Mouse (Mus musculus): ENCODE results near the gene Strip2. TPM values are rescaled to one million over a fixed set of nuclear protein-coding genes. Genes with fewer than 3 reads are reported as not detected.

Gene Strip2
- polyA plus RNA-seq (2015; fragmentation: Nextera tagmentation; extraction: Ambion mirVana): 1.4 and 2.5 TPM in 2 replicates

DNA sequence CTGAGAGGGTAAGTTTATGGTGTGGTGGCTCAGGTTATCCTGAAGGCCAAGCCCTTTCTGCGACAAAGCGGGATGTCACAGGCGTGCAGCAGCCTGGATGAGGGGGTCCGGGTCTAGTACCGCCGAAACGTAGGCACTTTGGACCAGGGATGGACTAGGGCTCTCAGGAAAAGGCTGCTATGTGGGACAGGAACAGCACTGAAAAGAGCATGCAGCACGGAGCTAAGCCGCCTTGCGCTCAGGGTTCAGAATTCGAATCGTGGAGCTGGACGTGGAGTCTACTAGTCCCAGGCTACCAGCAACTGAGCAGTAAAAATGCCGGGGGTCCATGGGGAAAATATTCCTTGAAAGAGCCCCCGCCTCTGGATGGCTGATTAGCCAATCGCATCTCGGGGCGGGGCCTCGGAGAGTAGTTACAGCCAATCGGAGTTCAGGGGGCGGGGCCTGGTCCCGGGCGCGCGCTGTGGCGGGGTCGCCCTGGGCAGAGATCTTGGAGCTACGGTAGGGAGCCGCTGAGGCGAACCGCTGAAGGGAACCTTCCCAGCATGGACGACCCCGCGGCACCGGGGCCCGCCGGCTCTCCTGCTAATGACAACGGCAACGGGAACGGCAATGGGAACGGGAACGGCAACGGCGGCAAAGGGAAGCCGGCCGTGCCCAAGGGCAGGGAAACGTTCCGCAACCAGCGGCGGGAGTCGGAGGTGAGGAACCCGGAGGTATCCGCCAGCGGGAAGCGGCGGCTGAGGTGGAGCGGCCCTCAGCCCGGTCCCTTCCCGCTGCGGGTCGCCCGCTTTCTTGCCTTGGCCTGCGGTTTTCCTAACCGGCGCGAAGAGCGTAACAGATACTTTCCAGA is at the start of gene Strip2:
Gene Strip2 (plus strand): TSS at position 483 of the 853 bp plus-strand sequence.
- WGBS: under 1% methylated on average over 67 of the region's 67 CpGs
- Histone ChIP-seq H3K27ac (no peak within 1 kb of the TSS), H3K36me3 (no peaks in the 10 kb centered on the region), H3K27me3 (peaks cover 16% of the 10 kb centered on the region), H3K4me2 (peak within 1 kb of the TSS; percentile 96), H3K9ac (peak within 1 kb of the TSS; percentile 55), H3K4me1 (peaks cover 5% of the 10 kb centered on the region), H3K9me3 (no peaks in the 10 kb centered on the region), H3K4me3 (peak within 1 kb of the TSS; percentile 73)
- peak; percentile 100 for ATAC-seq (ENCODE audit: borderline replicate concordance, extremely low read depth, low FRiP score, low TSS enrichment)

DNA sequence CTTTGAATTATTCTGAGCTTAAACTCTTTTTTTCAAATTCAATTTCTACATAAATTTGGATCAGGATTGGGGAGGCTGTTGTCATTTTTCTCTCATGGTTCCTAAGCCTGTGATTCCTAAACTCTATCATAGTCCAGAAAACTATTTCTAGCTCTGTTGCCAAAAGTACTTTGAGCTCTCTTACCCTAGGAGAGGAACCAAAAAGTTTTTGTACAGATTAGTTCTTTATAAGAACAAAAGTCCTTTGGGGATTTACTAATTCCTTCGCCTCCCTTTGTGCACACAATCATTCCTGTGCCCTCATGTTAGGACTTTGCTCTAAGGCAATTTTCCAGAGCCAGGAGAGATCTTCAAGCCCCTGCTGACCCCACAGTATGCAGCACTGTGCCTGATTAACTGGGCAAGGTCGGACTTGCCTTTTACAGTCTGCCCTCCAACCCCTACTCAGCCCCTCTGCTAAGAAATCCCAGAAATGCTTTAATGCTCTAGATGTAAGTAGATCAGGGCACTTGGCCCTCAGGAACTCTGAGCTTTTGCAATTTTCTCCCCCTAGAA is 48.4 kb upstream of the Strip2 start:
- 77% methylated on average over 2 of the region's 2 CpGs for WGBS
- H3K36me3 ChIP-seq: no peaks in the 10 kb centered on the region
- no peak overlapping the region for H3K4me3 ChIP-seq
- no peak overlapping the region for H3K4me2 ChIP-seq
- no peak overlapping the region for H3K9ac ChIP-seq
- no peak for ATAC-seq (ENCODE audit: borderline replicate concordance, extremely low read depth, low FRiP score, low TSS enrichment)
- no peak overlapping the region for H3K27ac ChIP-seq
- H3K4me1 ChIP-seq: no peaks in the 10 kb centered on the region
- H3K9me3 ChIP-seq: no peaks in the 10 kb centered on the region
- H3K27me3 ChIP-seq: no peaks in the 10 kb centered on the region

GRCm38 (mm10) chr6:29873654-29874053 is 43.2 kb upstream of the Strip2 start:
- Histone ChIP-seq H3K4me1 (no peaks in the 10 kb centered on the region), H3K27me3 (no peaks in the 10 kb centered on the region), H3K27ac (no peak overlapping the region), H3K9ac (no peak overlapping the region), H3K36me3 (no peaks in the 10 kb centered on the region), H3K4me3 (no peak overlapping the region), H3K9me3 (no peaks in the 10 kb centered on the region), H3K4me2 (no peak overlapping the region)
- 57% methylated on average over 2 of the region's 2 CpGs for WGBS
- no peak for ATAC-seq (ENCODE audit: borderline replicate concordance, extremely low read depth, low FRiP score, low TSS enrichment)

DNA sequence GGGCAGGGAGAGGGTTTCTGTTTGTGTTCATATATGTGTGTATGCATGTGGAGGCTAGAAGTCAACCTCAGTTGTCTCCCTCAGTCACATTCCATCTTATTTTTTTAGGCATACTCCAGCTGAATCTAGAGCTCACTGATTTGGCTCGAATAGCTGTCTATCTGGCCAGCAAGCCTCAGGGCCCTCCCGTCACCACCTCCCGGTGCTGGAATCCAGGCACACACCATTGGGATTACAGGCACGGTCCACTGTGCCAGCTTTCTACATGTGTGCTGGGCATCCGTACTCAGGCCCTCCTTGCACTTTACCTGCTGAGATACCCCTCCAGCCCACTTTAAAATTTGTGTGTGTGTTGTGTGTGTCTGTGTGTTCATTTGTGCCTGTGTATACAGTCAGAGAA is 41.2 kb upstream of the Strip2 start:
- no peak for ATAC-seq (ENCODE audit: borderline replicate concordance, extremely low read depth, low FRiP score, low TSS enrichment)
- 85% methylated on average over 5 of the region's 5 CpGs for WGBS
- Histone ChIP-seq H3K4me1 (no peaks in the 10 kb centered on the region), H3K27me3 (no peaks in the 10 kb centered on the region), H3K4me2 (no peak overlapping the region), H3K9ac (no peak overlapping the region), H3K36me3 (no peaks in the 10 kb centered on the region), H3K27ac (no peak overlapping the region), H3K9me3 (no peaks in the 10 kb centered on the region), H3K4me3 (no peak overlapping the region)

GRCm38 (mm10) chr6:29876782-29877181 is 40.0 kb upstream of the Strip2 start:
- Histone ChIP-seq H3K9ac (no peak overlapping the region), H3K36me3 (no peaks in the 10 kb centered on the region), H3K9me3 (no peaks in the 10 kb centered on the region), H3K4me2 (no peak overlapping the region), H3K4me1 (no peaks in the 10 kb centered on the region), H3K27me3 (no peaks in the 10 kb centered on the region), H3K4me3 (no peak overlapping the region), H3K27ac (no peak overlapping the region)
- ATAC-seq (ENCODE audit: borderline replicate concordance, extremely low read depth, low FRiP score, low TSS enrichment): no peak
- WGBS: 75% methylated on average over 4 of the region's 4 CpGs

GRCm38 (mm10) chr6:29879579-29879978 is 37.2 kb upstream of the Strip2 start:
- H3K27ac ChIP-seq: no peak overlapping the region
- H3K4me1 ChIP-seq: no peaks in the 10 kb centered on the region
- H3K36me3 ChIP-seq: no peaks in the 10 kb centered on the region

GRCm38 (mm10) chr6:29880796-29881195 is 36.0 kb upstream of the Strip2 start:
- no peak overlapping the region for H3K9ac ChIP-seq
- H3K27me3 ChIP-seq: no peaks in the 10 kb centered on the region
- H3K4me2 ChIP-seq: no peak overlapping the region
- H3K4me1 ChIP-seq: no peaks in the 10 kb centered on the region
- H3K36me3 ChIP-seq: no peaks in the 10 kb centered on the region
- H3K27ac ChIP-seq: no peak overlapping the region
- WGBS: 80% methylated on average over 3 of the region's 3 CpGs
- no peak for ATAC-seq (ENCODE audit: borderline replicate concordance, extremely low read depth, low FRiP score, low TSS enrichment)
- no peaks in the 10 kb centered on the region for H3K9me3 ChIP-seq
- no peak overlapping the region for H3K4me3 ChIP-seq

More at GRCm38 (mm10) chr6:29879579-29879978, 37.2 kb upstream of the Strip2 start:
- Histone ChIP-seq H3K4me3 (no peak overlapping the region), H3K27me3 (no peaks in the 10 kb centered on the region), H3K4me2 (no peak overlapping the region), H3K9me3 (no peaks in the 10 kb centered on the region), H3K9ac (no peak overlapping the region)
- no peak for ATAC-seq (ENCODE audit: borderline replicate concordance, extremely low read depth, low FRiP score, low TSS enrichment)

DNA sequence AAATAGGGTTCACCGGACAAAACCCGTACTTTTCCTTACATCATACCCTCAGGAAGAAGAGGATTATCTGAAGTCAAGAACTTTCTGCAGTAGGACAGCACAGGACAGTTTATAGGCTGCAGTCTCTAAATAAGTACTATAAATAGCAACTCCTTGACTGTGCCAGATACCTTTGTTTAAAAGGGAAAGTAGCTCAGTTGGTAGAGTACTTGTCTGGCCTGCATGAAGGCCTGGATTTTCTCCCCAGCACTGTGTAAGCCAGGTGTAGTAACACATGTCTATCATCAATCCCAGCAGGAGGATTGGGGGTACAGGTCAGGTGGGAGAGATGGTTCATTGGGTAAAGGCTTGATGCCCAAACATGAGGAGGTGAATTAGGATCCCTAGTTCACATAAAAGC is 34.9 kb upstream of the Strip2 start:
- Histone ChIP-seq H3K9ac (no peak overlapping the region), H3K9me3 (no peaks in the 10 kb centered on the region), H3K27ac (no peak overlapping the region), H3K4me2 (no peak overlapping the region), H3K27me3 (no peaks in the 10 kb centered on the region), H3K4me3 (no peak overlapping the region), H3K36me3 (0 out of 2 replicates have a peak, but pooled peaks cover 5% of the 10 kb centered on the region), H3K4me1 (no peaks in the 10 kb centered on the region)
- ATAC-seq (ENCODE audit: borderline replicate concordance, extremely low read depth, low FRiP score, low TSS enrichment): no peak
- WGBS: 77% methylated on average over 2 of the region's 2 CpGs

GRCm38 (mm10) chr6:29882870-29883269 is 33.9 kb upstream of the Strip2 start:
- no peaks in the 10 kb centered on the region for H3K9me3 ChIP-seq
- WGBS: 72% methylated on average over 6 of the region's 6 CpGs
- H3K27me3 ChIP-seq: no peaks in the 10 kb centered on the region
- H3K4me3 ChIP-seq: no peak overlapping the region
- H3K4me2 ChIP-seq: no peak overlapping the region
- ATAC-seq (ENCODE audit: borderline replicate concordance, extremely low read depth, low FRiP score, low TSS enrichment): no peak
- H3K36me3 ChIP-seq: 0 out of 2 replicates have a peak, but pooled peaks cover 5% of the 10 kb centered on the region
- no peak overlapping the region for H3K9ac ChIP-seq
- no peak overlapping the region for H3K27ac ChIP-seq
- no peaks in the 10 kb centered on the region for H3K4me1 ChIP-seq

GRCm38 (mm10) chr6:29891151-29891550 is 25.7 kb upstream of the Strip2 start:
- Histone ChIP-seq H3K9ac (no peak overlapping the region), H3K27ac (no peak overlapping the region)

DNA sequence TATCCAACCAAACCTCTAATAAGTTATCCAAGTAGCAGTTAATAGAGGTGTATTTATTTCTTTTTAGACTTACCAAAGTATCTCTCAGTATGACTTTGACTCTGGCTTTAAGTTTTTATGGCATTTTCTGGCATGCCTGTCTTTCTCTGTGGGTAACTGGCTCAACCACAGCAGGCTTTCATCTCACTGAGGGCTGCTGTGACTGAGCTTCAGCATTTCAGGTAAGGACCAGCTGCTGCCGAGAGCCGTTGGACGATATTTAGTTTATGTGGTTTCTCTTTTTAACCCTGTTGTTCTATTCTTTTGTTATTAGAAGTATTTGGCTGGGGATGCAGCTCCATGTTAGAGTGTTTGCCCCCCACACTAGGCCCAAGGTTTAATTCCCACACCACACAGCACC is 19.8 kb upstream of the Strip2 start:
- no peak for ATAC-seq (ENCODE audit: borderline replicate concordance, extremely low read depth, low FRiP score, low TSS enrichment)

More at GRCm38 (mm10) chr6:29891151-29891550, 25.7 kb upstream of the Strip2 start:
- Histone ChIP-seq H3K4me3 (no peak overlapping the region), H3K36me3 (0 out of 2 replicates have a peak, but pooled peaks cover 2% of the 10 kb centered on the region), H3K27me3 (no peaks in the 10 kb centered on the region), H3K4me2 (no peak overlapping the region), H3K9me3 (no peaks in the 10 kb centered on the region), H3K4me1 (0 out of 2 replicates have a peak, but pooled peaks cover 4% of the 10 kb centered on the region)
- 56% methylated on average over 11 of the region's 11 CpGs for WGBS
- ATAC-seq (ENCODE audit: borderline replicate concordance, extremely low read depth, low FRiP score, low TSS enrichment): no peak

GRCm38 (mm10) chr6:29901450-29901849 is 15.4 kb upstream of the Strip2 start:
- WGBS: 91% methylated on average over 1 of the region's 1 CpGs

More for the DNA sequence above, 19.8 kb upstream of the Strip2 start:
- Histone ChIP-seq H3K4me2 (no peak overlapping the region), H3K36me3 (no peaks in the 10 kb centered on the region), H3K9me3 (no peaks in the 10 kb centered on the region), H3K9ac (no peak overlapping the region), H3K4me3 (no peak overlapping the region), H3K4me1 (no peaks in the 10 kb centered on the region), H3K27ac (no peak overlapping the region), H3K27me3 (no peaks in the 10 kb centered on the region)
- WGBS: 88% methylated on average over 3 of the region's 3 CpGs

More at GRCm38 (mm10) chr6:29901450-29901849, 15.4 kb upstream of the Strip2 start:
- ATAC-seq (ENCODE audit: borderline replicate concordance, extremely low read depth, low FRiP score, low TSS enrichment): no peak
- no peaks in the 10 kb centered on the region for H3K4me1 ChIP-seq
- H3K4me3 ChIP-seq: no peak overlapping the region
- H3K27ac ChIP-seq: no peak overlapping the region
- no peaks in the 10 kb centered on the region for H3K36me3 ChIP-seq
- H3K9ac ChIP-seq: no peak overlapping the region
- no peak overlapping the region for H3K4me2 ChIP-seq
- no peaks in the 10 kb centered on the region for H3K9me3 ChIP-seq
- H3K27me3 ChIP-seq: no peaks in the 10 kb centered on the region

Data from lung, embryonic 15.5 days (tissue).